In genomic region chr1:58723062-58723808, GRCm38 (mm10) we compare ENCODE assay signal across 21 mouse cellular contexts. TPM values are rescaled to one million over a fixed set of nuclear protein-coding genes. Genes with fewer than 3 reads are reported as not detected.
DNase-seq lines count a peak whose midpoint lies in the region; ATAC-seq and TF ChIP-seq lines count a peak whose summit lies in the region.
"Had no signal": no experiment of that assay in that cellular context is flagged by ENCODE, and none has a peak within 500 bp of the region (broad histone marks: within the 10 kb centered on the region; RNA-seq: fewer than 3 reads in every experiment).

No protein-coding gene starts in this region.

- H3K27ac ChIP-seq in hindbrain, postnatal 0 days, result 0 out of 2 replicates have a peak overlapping the region, but pooled peaks have one; percentile 36
- no peak overlapping the region for H3K27ac ChIP-seq in hindbrain, embryonic 16.5 days (ENCODE audit: low read depth, low read length)
- H3K27ac ChIP-seq in limb, embryonic 12.5 days, result peak overlapping the region; percentile 76
- H3K27ac ChIP-seq in limb, embryonic 10.5 days, result no peak overlapping the region
- H3K27ac ChIP-seq in macrophage, result peak overlapping the region; percentile 90
- H3K27ac ChIP-seq: embryonic facial prominence, embryonic 12.5 days; lung, embryonic 15.5 days; neural tube, embryonic 13.5 days had no signal

- H3K9ac ChIP-seq in hindbrain, postnatal 0 days (replicated peaks; ENCODE audit: low read length), result no peak overlapping the region
- no peak overlapping the region for H3K9ac ChIP-seq in hindbrain, embryonic 16.5 days (ENCODE audit: low read depth, low read length)
- no peak overlapping the region for H3K9ac ChIP-seq in limb, embryonic 12.5 days (replicated peaks)
- H3K9ac ChIP-seq: embryonic facial prominence, embryonic 12.5 days; lung, embryonic 15.5 days; neural tube, embryonic 13.5 days had no signal

- DNase-seq in cerebellum, adult 9-10 months, result peak; percentile 14
- DNase-seq in cerebellum, adult 11-12 months, result no peak
- DNase-seq in hindbrain, postnatal 0 days (ENCODE audit: low spot score), result no peak
- no peak for DNase-seq in limb, embryonic 10.5 days (ENCODE audit: low spot score)
- DNase-seq in right cerebral cortex, postnatal 25 days, result no peak
- DNase-seq: adrenal gland, postnatal 14 days; cerebellum, postnatal 25 days; heart, postnatal 4 days; liver; thymus, postnatal 25 days had no signal

- no peak for TF ChIP-seq CTCF in hindbrain, postnatal 0 days (IDR thresholded peaks at IDR 0.05; ENCODE audit: low read depth)

- no peak for ATAC-seq in hindbrain, postnatal 0 days
- no peak for ATAC-seq in hindbrain, embryonic 16.5 days
- ATAC-seq in limb, embryonic 12.5 days (ENCODE audit: insufficient number of reproducible peaks, insufficient read depth, low FRiP score, low TSS enrichment, low read depth), result no peak

- no peak overlapping the region for H3K4me2 ChIP-seq in hindbrain, postnatal 0 days (ENCODE audit: low read depth, low read length)
- no peak overlapping the region for H3K4me2 ChIP-seq in hindbrain, embryonic 16.5 days (ENCODE audit: low read length)
- no peak overlapping the region for H3K4me2 ChIP-seq in limb, embryonic 12.5 days
- H3K4me2 ChIP-seq: embryonic facial prominence, embryonic 12.5 days; lung, embryonic 15.5 days; neural tube, embryonic 13.5 days had no signal

- H3K4me1 ChIP-seq in hindbrain, postnatal 0 days (ENCODE audit: insufficient read depth, low read length), result no peaks in the 10 kb centered on the region
- H3K4me1 ChIP-seq in hindbrain, embryonic 16.5 days (ENCODE audit: control insufficient read depth, insufficient read depth, low read depth, low read length), result no peaks in the 10 kb centered on the region
- peaks cover 15% of the 10 kb centered on the region for H3K4me1 ChIP-seq in limb, embryonic 12.5 days (replicated peaks)
- peaks cover 14% of the 10 kb centered on the region for H3K4me1 ChIP-seq in limb, embryonic 10.5 days
- H3K4me1 ChIP-seq: embryonic facial prominence, embryonic 12.5 days; neural tube, embryonic 13.5 days had no signal

- H3K27me3 ChIP-seq in hindbrain, postnatal 0 days (ENCODE audit: insufficient read depth, low read length), result no peaks in the 10 kb centered on the region
- H3K27me3 ChIP-seq in hindbrain, embryonic 16.5 days (replicated peaks; ENCODE audit: control insufficient read depth, insufficient read depth, low read length), result no peaks in the 10 kb centered on the region
- H3K27me3 ChIP-seq in limb, embryonic 12.5 days, result no peaks in the 10 kb centered on the region
- no peaks in the 10 kb centered on the region for H3K27me3 ChIP-seq in limb, embryonic 10.5 days (ENCODE audit: low read depth, poor library complexity, severe bottlenecking)
- H3K27me3 ChIP-seq: embryonic facial prominence, embryonic 12.5 days; lung, embryonic 15.5 days; neural tube, embryonic 13.5 days had no signal

- peaks cover 91% of the 10 kb centered on the region for H3K79me2 ChIP-seq in macrophage (ENCODE audit: inconsistent target)

- 68% methylated on average over 7 of the region's 7 CpGs for WGBS in hindbrain, postnatal 0 days
- 68% methylated on average over 7 of the region's 7 CpGs for WGBS in hindbrain, embryonic 16.5 days
- WGBS in limb, embryonic 12.5 days, result 66% methylated on average over 7 of the region's 7 CpGs
- WGBS in limb, embryonic 10.5 days, result 72% methylated on average over 7 of the region's 7 CpGs
- 91% methylated on average over 7 of the region's 7 CpGs for WGBS in macrophage (ENCODE audit: missing documents)

- H3K9me3 ChIP-seq in hindbrain, postnatal 0 days (ENCODE audit: low read length), result no peaks in the 10 kb centered on the region
- H3K9me3 ChIP-seq in hindbrain, embryonic 16.5 days (ENCODE audit: control insufficient read depth, low read length), result no peaks in the 10 kb centered on the region
- no peaks in the 10 kb centered on the region for H3K9me3 ChIP-seq in limb, embryonic 12.5 days
- H3K9me3 ChIP-seq in limb, embryonic 10.5 days (replicated peaks), result no peaks in the 10 kb centered on the region
- H3K9me3 ChIP-seq: embryonic facial prominence, embryonic 12.5 days; lung, embryonic 15.5 days; neural tube, embryonic 13.5 days had no signal

- no peak overlapping the region for H3K4me3 ChIP-seq in hindbrain, postnatal 0 days (ENCODE audit: low read length)
- H3K4me3 ChIP-seq in hindbrain, embryonic 16.5 days (ENCODE audit: low read length), result no peak overlapping the region
- H3K4me3 ChIP-seq in limb, embryonic 12.5 days (replicated peaks), result no peak overlapping the region
- H3K4me3 ChIP-seq in limb, embryonic 10.5 days, result no peak overlapping the region
- no peak overlapping the region for H3K4me3 ChIP-seq in macrophage (ENCODE audit: inconsistent target)
- H3K4me3 ChIP-seq: embryonic facial prominence, embryonic 12.5 days; lung, embryonic 15.5 days; neural tube, embryonic 13.5 days had no signal

- no peaks in the 10 kb centered on the region for H3K36me3 ChIP-seq in hindbrain, postnatal 0 days (ENCODE audit: insufficient read depth, low read length)
- no peaks in the 10 kb centered on the region for H3K36me3 ChIP-seq in hindbrain, embryonic 16.5 days (ENCODE audit: control insufficient read depth, insufficient read depth, low read length)
- H3K36me3 ChIP-seq in limb, embryonic 12.5 days, result peaks cover 33% of the 10 kb centered on the region
- H3K36me3 ChIP-seq in limb, embryonic 10.5 days, result peaks cover 48% of the 10 kb centered on the region
- H3K36me3 ChIP-seq in macrophage (ENCODE audit: inconsistent target), result 0 out of 2 replicates have a peak, but pooled peaks cover 6% of the 10 kb centered on the region

RNA-seq across cellular contexts. Expression of gene Cflar, which starts 11.9 kb away (rescaled TPM):
- total RNA-seq in hindbrain, postnatal 0 days (2014; rRNA removed), result 17.6 and 24.4 TPM in 2 replicates
- polyA plus RNA-seq in hindbrain, postnatal 0 days (2015; fragmentation: Nextera tagmentation; extraction: Ambion mirVana), result 22.4 and 22.5 TPM in 2 replicates
- polyA plus RNA-seq in hindbrain, embryonic 16.5 days (2015; fragmentation: Nextera tagmentation; extraction: Ambion mirVana), result 16.3 and 16.8 TPM in 2 replicates
- polyA plus RNA-seq in limb, embryonic 12.5 days (2016; fragmentation: Nextera tagmentation; extraction: Ambion mirVana), result 29.9 and 34.3 TPM in 2 replicates
- 23.2 and 26.2 TPM in 2 replicates for polyA plus RNA-seq in limb, embryonic 10.5 days (2016; fragmentation: Nextera tagmentation; extraction: Ambion mirVana)
- 1,000 to 10,000 TPM in 14 of 26 experiments, 100 to 1,000 TPM in 12; 263 to 1,825 (median 1,068) TPM for total RNA-seq in macrophage (2018; cell fraction: chromatin; rRNA removed)
- total RNA-seq in macrophage (2018; cell fraction: cytosol; rRNA removed), result 100 to 1,000 TPM in 22 of 26 experiments, 10 to 100 TPM in 4; 87.0 to 559 (median 288) TPM
- total RNA-seq in macrophage (2018; cell fraction: nucleus; rRNA removed), result 1,000 to 10,000 TPM in 17 of 26 experiments, 100 to 1,000 TPM in 9; 365 to 1,587 (median 1,196) TPM
- 53.3 to 68.2 TPM (median 67.9 TPM) in 3 replicates for polyA plus RNA-seq in macrophage (2018)

RNA-seq across cellular contexts. Expression of gene Als2cr12, which starts 27.4 kb away (rescaled TPM):
- not detected in 2 replicates for total RNA-seq in hindbrain, postnatal 0 days (2014; rRNA removed)
- polyA plus RNA-seq in hindbrain, postnatal 0 days (2015; fragmentation: Nextera tagmentation; extraction: Ambion mirVana), result 0.08 TPM in 1 of 2 replicates, not detected in the other
- polyA plus RNA-seq in hindbrain, embryonic 16.5 days (2015; fragmentation: Nextera tagmentation; extraction: Ambion mirVana), result not detected in 2 replicates
- polyA plus RNA-seq in limb, embryonic 12.5 days (2016; fragmentation: Nextera tagmentation; extraction: Ambion mirVana), result not detected in 2 replicates
- not detected in 2 replicates for polyA plus RNA-seq in limb, embryonic 10.5 days (2016; fragmentation: Nextera tagmentation; extraction: Ambion mirVana)
- total RNA-seq in macrophage (2018; cell fraction: chromatin; rRNA removed), result not detected
- total RNA-seq in macrophage (2018; cell fraction: cytosol; rRNA removed), result not detected
- total RNA-seq in macrophage (2018; cell fraction: nucleus; rRNA removed), result not detected
- not detected in 3 replicates for polyA plus RNA-seq in macrophage (2018)
- total RNA-seq: heart, postnatal 4 days; layer of hippocampus, adult 8-10 months; left cerebral cortex, adult 8-10 months; megakaryocyte, adult 5-6 weeks; monocyte, adult 5-6 weeks had no signal
- polyA plus RNA-seq: embryonic facial prominence, embryonic 12.5 days; frontal cortex, adult 2 months; neural tube, embryonic 13.5 days had no signal

Comparison
In these comparisons a context has a peak if more than half of its experiments do, and no peak if none do; other contexts are left out.
1. H3K27ac ChIP-seq: peak in hindbrain, postnatal 0 days (single experiment), limb, embryonic 12.5 days (single experiment) and macrophage (single experiment); none in hindbrain, embryonic 16.5 days (single experiment) and limb, embryonic 10.5 days (single experiment).